Mouse (Mus musculus) WW6 (cell line): ENCODE data around the gene Gapvd1.

Source experiments
- DNase-seq: peaks from one replicate; pipeline ENCODE4 v3.0.0-alpha.2; 2013; ENCODE audit warnings: low read depth, low spot score

Gapvd1 gene

DNA sequence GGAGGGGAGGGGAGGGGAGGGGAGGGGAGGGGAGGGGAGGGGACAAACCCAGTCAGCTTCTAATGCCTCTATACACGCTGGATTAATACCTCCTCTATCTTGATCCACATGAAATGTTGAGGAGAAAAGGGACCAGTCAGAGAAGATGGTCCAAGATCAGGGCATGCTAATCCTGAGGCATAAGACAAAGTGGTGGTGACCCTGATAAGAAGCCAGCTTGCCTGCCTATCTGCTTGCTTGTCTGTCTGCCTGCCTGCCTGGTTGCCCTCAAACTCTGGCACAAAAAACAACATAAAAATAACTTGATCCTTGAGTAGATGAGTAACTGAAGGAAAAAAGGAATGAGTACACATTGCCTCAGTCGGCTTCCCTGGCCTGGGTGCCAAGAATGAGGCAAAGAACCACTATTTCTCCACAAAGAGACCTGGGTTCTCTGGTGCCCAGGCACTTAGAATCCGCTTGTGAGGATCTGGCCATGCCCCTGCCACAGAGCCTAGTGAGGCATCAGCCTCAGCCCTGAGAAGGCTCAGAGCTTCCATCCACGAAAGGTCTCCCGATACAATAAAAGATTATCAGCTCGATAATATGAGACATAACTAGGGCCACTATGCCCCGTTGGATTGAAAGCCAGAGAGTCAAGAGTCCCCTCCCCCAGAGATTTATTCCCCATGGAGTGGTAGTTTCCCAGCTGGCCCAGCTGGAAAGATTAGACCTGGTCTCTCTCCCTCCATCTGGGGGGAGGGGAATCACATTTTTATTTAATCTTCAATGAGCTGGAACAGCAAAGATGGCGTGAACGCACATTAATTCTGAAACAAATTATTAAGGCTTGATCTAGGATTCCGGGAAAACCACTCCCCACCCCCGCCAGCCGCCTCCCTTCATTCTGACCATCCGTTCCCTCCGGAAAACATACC is 119.5 kb downstream of the Gapvd1 start:
- DNase-seq = no peak

DNA sequence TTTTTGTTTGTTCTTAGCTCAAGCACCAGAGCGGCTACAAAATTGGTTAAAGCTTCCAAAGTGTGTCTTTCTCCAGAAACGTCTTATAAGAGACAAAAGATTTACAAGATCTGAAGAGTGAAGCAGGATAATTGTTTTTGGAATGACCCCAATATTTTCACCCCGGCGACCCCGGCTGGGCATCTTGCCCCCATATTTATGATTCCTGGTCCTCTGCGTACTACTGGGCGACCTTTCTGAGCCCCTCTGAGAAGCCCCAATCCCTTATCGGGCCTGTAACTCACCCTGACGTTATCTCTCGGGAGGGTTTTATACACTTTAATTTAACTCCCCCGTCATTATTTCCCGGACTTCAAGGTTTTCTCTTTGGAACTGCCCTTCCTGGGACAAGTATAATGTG is 123.0 kb downstream of the Gapvd1 start:
- no peak for DNase-seq

DNA sequence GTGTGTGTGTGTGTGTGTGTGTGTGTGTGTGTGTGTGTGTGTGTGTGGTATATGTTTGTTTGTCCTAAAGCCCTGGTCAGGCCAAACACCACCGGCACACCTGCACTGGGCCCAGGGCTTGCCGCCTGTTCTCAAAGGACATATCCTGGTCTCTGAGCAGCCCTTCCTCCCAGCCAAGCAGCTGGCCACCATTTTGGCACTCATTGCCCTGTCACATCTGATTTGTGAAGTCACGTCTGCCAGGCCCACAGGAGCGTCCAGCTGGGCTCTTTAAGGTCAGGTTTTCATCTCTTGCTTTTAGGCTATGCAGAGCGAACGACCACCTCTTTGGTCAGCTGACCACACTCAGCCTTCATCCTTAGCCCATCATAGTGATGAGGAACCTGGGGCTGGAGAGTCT is 124.6 kb downstream of the Gapvd1 start:
- no peak for DNase-seq

- no peak for DNase-seq
Measured at GRCm38 (mm10) chr2:34629758-34630157, 125.3 kb downstream of the Gapvd1 start.

GRCm38 (mm10) chr2:34628903-34629540 is 126.0 kb downstream of the Gapvd1 start:
- no peak for DNase-seq

DNA sequence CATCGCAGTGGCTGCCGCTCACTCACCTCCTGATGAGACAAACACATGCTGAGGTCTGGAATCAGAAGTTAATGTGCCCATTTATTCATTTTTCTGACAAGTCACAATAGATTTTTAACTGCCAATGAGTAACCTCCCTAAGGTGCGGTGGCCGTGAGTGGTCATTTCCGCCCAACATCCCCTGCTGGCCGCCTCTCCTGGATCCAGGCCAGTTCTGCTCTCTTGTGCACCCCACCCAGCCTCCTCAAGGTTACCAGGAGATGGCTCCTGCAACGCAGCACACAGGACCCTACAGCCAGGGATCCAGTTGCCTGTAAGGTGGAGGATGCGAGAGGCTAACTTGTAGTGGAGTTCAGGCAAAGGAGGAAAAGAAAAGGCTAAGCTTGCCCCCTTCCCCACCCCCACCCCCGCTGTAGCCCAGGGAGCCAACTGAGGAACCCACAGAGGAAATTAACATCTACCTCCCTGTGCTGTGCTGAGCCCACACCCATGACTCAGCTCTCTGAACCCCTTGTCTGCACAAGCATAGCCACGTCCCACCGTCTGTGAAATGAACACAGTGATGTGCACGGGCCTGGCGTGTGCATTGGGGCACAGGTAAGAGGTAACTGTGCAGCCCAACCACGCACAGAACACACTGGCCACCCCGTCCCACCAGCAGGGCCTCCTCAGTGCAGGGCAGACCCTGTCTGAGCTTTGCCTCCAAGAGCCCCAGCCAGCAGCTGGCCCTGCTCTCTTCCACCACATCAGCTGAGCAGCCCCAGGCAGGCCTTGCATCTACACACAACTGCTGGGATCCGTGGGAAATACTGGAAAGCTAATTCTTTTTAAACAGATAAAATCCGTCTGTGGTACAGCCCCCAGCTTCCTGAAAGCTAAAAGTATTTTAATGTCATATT is 127.5 kb downstream of the Gapvd1 start:
- no peak for DNase-seq
